Comparison of ENCODE assay signal across 10 mouse cellular contexts in the genomic region with DNA sequence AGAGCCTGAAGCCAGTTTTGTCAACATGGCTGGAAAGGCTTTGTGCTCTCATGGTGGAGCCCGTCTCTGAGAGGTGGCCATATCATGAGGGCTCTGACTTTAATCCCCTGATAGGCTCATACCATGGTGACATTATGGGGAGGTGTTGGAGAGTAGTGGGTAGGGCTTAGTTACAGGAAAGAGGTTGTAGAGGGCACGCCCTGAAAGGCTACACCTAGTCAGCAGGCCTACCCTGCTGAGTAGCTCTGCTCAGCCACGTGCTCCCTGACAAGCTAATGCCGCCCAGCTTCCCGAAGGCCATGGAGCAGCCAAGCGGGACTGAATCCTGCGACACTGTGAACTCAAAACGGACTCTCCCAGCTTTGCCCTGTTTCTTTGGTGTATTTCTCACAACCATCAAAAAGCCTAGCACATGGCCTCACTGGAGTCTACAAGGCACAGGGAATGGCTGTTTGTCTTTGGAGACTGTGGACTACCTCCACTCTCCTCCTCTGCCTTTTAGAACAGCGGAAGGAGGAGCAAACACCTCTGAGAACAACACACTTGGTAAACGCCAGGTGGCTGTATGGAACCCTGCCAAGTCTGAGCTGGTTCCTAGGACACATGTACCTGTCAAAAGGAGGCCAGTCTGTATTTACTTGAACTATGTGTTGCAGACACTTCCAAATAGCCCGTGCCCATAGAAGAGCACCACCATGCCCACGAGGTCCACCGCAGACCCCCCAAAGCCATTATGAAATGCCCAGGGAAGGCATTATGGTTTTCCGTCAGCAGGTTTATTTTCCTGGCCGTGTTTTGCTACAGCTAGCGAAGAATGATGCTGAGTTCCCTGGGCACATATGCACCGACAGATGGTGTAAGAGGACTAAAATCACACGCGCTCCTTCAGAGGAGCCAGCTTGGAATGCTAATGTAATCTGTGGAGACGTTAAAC.
DNase-seq lines count a peak whose midpoint lies in the region; ATAC-seq lines count a peak whose summit lies in the region.
"Had no signal": no experiment of that assay in that cellular context is flagged by ENCODE, and none has a peak within 500 bp of the region (broad histone marks: within the 10 kb centered on the region; RNA-seq: fewer than 3 reads in every experiment).

No protein-coding gene starts in this region.

- H3K4me2 ChIP-seq in lung, embryonic 15.5 days, result no peak overlapping the region
- H3K4me2 ChIP-seq in stomach, embryonic 14.5 days (replicated peaks; ENCODE audit: low read depth, low read length), result no peak overlapping the region
- H3K4me2 ChIP-seq: neural tube, embryonic 12.5 days had no signal

- WGBS in lung, embryonic 15.5 days, result 58% methylated on average over 20 of the region's 20 CpGs
- WGBS in stomach, embryonic 14.5 days, result 60% methylated on average over 20 of the region's 20 CpGs

- H3K9ac ChIP-seq in lung, embryonic 15.5 days, result no peak overlapping the region
- no peak overlapping the region for H3K9ac ChIP-seq in stomach, embryonic 14.5 days (replicated peaks; ENCODE audit: low read depth, low read length)
- H3K9ac ChIP-seq: neural tube, embryonic 12.5 days had no signal

- DNase-seq in retina, postnatal 1 day, result peak; percentile 35
- no peak for DNase-seq in retina, embryonic 14.5 days (ENCODE audit: low spot score)
- DNase-seq in frontal cortex, postnatal 14 days (ENCODE audit: low spot score in 2 of 2), result peak; percentile 62 to 64
- peak; percentile 87 to 90 for DNase-seq in kidney, postnatal 25 days
- DNase-seq in spleen, postnatal 4 days (ENCODE audit: low spot score in 2 of 2), result no peak
- no peak for DNase-seq in ovary, adult 18-20 months (ENCODE audit: low spot score)

- no peaks in the 10 kb centered on the region for H3K9me3 ChIP-seq in lung, embryonic 15.5 days
- no peaks in the 10 kb centered on the region for H3K9me3 ChIP-seq in stomach, embryonic 14.5 days (ENCODE audit: control insufficient read depth, low read depth, low read length)
- H3K9me3 ChIP-seq: neural tube, embryonic 12.5 days had no signal

- H3K4me1 ChIP-seq in lung, embryonic 15.5 days, result peaks cover 32% of the 10 kb centered on the region
- peaks cover 26% of the 10 kb centered on the region; the same call in 1 of the 2 replicates for H3K4me1 ChIP-seq in stomach, embryonic 14.5 days (ENCODE audit: control insufficient read depth, insufficient read depth, low read length)
- H3K4me1 ChIP-seq: neural tube, embryonic 12.5 days had no signal

- H3K27ac ChIP-seq in lung, embryonic 15.5 days, result peak overlapping the region; percentile 73
- peak overlapping the region; percentile 72 for H3K27ac ChIP-seq in stomach, embryonic 14.5 days (ENCODE audit: low read length)
- H3K27ac ChIP-seq: neural tube, embryonic 12.5 days had no signal

- ATAC-seq in lung, embryonic 15.5 days (ENCODE audit: borderline replicate concordance, extremely low read depth, low FRiP score, low TSS enrichment), result peak; percentile 58; the same call in 1 of the 2 replicates
- ATAC-seq in stomach, embryonic 14.5 days (ENCODE audit: insufficient number of reproducible peaks, insufficient read depth, low FRiP score, low read depth), result peak; percentile 93
- ATAC-seq: Patski had no signal

- no peaks in the 10 kb centered on the region for H3K36me3 ChIP-seq in lung, embryonic 15.5 days
- H3K36me3 ChIP-seq in stomach, embryonic 14.5 days (ENCODE audit: control insufficient read depth, insufficient read depth, low read length), result no peaks in the 10 kb centered on the region
- H3K36me3 ChIP-seq: neural tube, embryonic 12.5 days had no signal

- no peak overlapping the region for H3K4me3 ChIP-seq in lung, embryonic 15.5 days
- H3K4me3 ChIP-seq in stomach, embryonic 14.5 days (ENCODE audit: low read depth, low read length), result no peak overlapping the region
- H3K4me3 ChIP-seq: neural tube, embryonic 12.5 days had no signal

- H3K27me3 ChIP-seq in lung, embryonic 15.5 days, result no peaks in the 10 kb centered on the region
- no peaks in the 10 kb centered on the region for H3K27me3 ChIP-seq in stomach, embryonic 14.5 days (ENCODE audit: control insufficient read depth, insufficient read depth, low read length)
- H3K27me3 ChIP-seq: neural tube, embryonic 12.5 days; Patski had no signal

Comparison
In these comparisons a context has a peak if more than half of its experiments do, and no peak if none do; other contexts are left out.
1. DNase-seq: peak in retina, postnatal 1 day (single experiment), frontal cortex, postnatal 14 days (2 of 2) and kidney, postnatal 25 days (2 of 2); none in retina, embryonic 14.5 days (single experiment), spleen, postnatal 4 days (0 of 2) and ovary, adult 18-20 months (single experiment).